Mouse (Mus musculus): ENCODE measurements around the gene Gpr62. TPM values are rescaled to one million over a fixed set of nuclear protein-coding genes. Genes with fewer than 3 reads are reported as not detected.

Gpr62 gene
- polyA plus RNA-seq, 1 experiment from 2014 or later, result 0.11 TPM

GRCm38 (mm10) chr9:106461641-106462429 lies 3.9 kb downstream of the Gpr62 start:
- no peak overlapping the region for H3K4me2 ChIP-seq (ENCODE audit: low read depth, low read length)
- no peaks in the 10 kb centered on the region for H3K9me3 ChIP-seq (ENCODE audit: control insufficient read depth, low read length)
- WGBS, result 88% methylated on average over 16 of the region's 16 CpGs
- no peak overlapping the region for H3K27ac ChIP-seq (ENCODE audit: low read length)
- peaks cover 22% of the 10 kb centered on the region for H3K4me1 ChIP-seq (ENCODE audit: control insufficient read depth, insufficient read depth, low read length)
- H3K9ac ChIP-seq (ENCODE audit: low read depth, low read length), result no peak overlapping the region
- H3K27me3 ChIP-seq (replicated peaks; ENCODE audit: control insufficient read depth, insufficient read depth, low read length), result peaks cover 21% of the 10 kb centered on the region
- H3K36me3 ChIP-seq (ENCODE audit: control insufficient read depth, insufficient read depth, low read length), result no peaks in the 10 kb centered on the region
- no peak for ATAC-seq
- H3K4me3 ChIP-seq (ENCODE audit: low read length), result no peak overlapping the region

GRCm38 (mm10) chr9:106461026-106461415 lies 4.7 kb downstream of the Gpr62 start:
- Histone ChIP-seq H3K27ac (ENCODE audit: low read length) (no peak overlapping the region), H3K4me3 (ENCODE audit: low read length) (no peak overlapping the region), H3K4me1 (ENCODE audit: control insufficient read depth, insufficient read depth, low read length) (peaks cover 30% of the 10 kb centered on the region), H3K4me2 (ENCODE audit: low read depth, low read length) (no peak overlapping the region), H3K36me3 (ENCODE audit: control insufficient read depth, insufficient read depth, low read length) (no peaks in the 10 kb centered on the region), H3K27me3 (replicated peaks; ENCODE audit: control insufficient read depth, insufficient read depth, low read length) (peaks cover 20% of the 10 kb centered on the region), H3K9me3 (ENCODE audit: control insufficient read depth, low read length) (no peaks in the 10 kb centered on the region), H3K9ac (ENCODE audit: low read depth, low read length) (no peak overlapping the region)
- no peak for ATAC-seq
- WGBS, result 89% methylated on average over 9 of the region's 9 CpGs

GRCm38 (mm10) chr9:106460401-106461025 lies 5.2 kb downstream of the Gpr62 start:
- H3K4me3 ChIP-seq (ENCODE audit: low read length), result no peak overlapping the region
- H3K27me3 ChIP-seq (replicated peaks; ENCODE audit: control insufficient read depth, insufficient read depth, low read length), result peaks cover 15% of the 10 kb centered on the region
- H3K27ac ChIP-seq (ENCODE audit: low read length), result no peak overlapping the region
- peaks cover 33% of the 10 kb centered on the region for H3K4me1 ChIP-seq (ENCODE audit: control insufficient read depth, insufficient read depth, low read length)
- no peaks in the 10 kb centered on the region for H3K36me3 ChIP-seq (ENCODE audit: control insufficient read depth, insufficient read depth, low read length)
- H3K9ac ChIP-seq (ENCODE audit: low read depth, low read length), result no peak overlapping the region
- WGBS, result 79% methylated on average over 18 of the region's 18 CpGs
- ATAC-seq, result no peak
- H3K9me3 ChIP-seq (ENCODE audit: control insufficient read depth, low read length), result no peaks in the 10 kb centered on the region
- H3K4me2 ChIP-seq (ENCODE audit: low read depth, low read length), result no peak overlapping the region

GRCm38 (mm10) chr9:106459946-106460345 lies 5.8 kb downstream of the Gpr62 start:
- no peak for ATAC-seq
- no peak overlapping the region for H3K4me3 ChIP-seq (ENCODE audit: low read length)

GRCm38 (mm10) chr9:106457920-106458319 lies 7.8 kb downstream of the Gpr62 start:
- H3K4me3 ChIP-seq (ENCODE audit: low read length), result no peak overlapping the region
- 70% methylated on average over 5 of the region's 5 CpGs for WGBS
- no peaks in the 10 kb centered on the region for H3K9me3 ChIP-seq (ENCODE audit: control insufficient read depth, low read length)
- H3K4me1 ChIP-seq (ENCODE audit: control insufficient read depth, insufficient read depth, low read length), result peaks cover 37% of the 10 kb centered on the region
- H3K36me3 ChIP-seq (ENCODE audit: control insufficient read depth, insufficient read depth, low read length), result no peaks in the 10 kb centered on the region
- no peak overlapping the region for H3K27ac ChIP-seq (ENCODE audit: low read length)
- H3K9ac ChIP-seq (ENCODE audit: low read depth, low read length), result no peak overlapping the region
- no peak for ATAC-seq
- no peak overlapping the region for H3K4me2 ChIP-seq (ENCODE audit: low read depth, low read length)
- H3K27me3 ChIP-seq (replicated peaks; ENCODE audit: control insufficient read depth, insufficient read depth, low read length), result no peaks in the 10 kb centered on the region

More at GRCm38 (mm10) chr9:106459946-106460345, 5.8 kb downstream of the Gpr62 start:
- H3K27ac ChIP-seq (ENCODE audit: low read length), result no peak overlapping the region
- H3K36me3 ChIP-seq (ENCODE audit: control insufficient read depth, insufficient read depth, low read length), result no peaks in the 10 kb centered on the region
- H3K9ac ChIP-seq (ENCODE audit: low read depth, low read length), result no peak overlapping the region
- WGBS, result 75% methylated on average over 15 of the region's 15 CpGs
- H3K4me2 ChIP-seq (ENCODE audit: low read depth, low read length), result no peak overlapping the region
- no peaks in the 10 kb centered on the region for H3K9me3 ChIP-seq (ENCODE audit: control insufficient read depth, low read length)
- peaks cover 10% of the 10 kb centered on the region; the same call in 1 of the 2 replicates for H3K27me3 ChIP-seq (replicated peaks; ENCODE audit: control insufficient read depth, insufficient read depth, low read length)
- peaks cover 33% of the 10 kb centered on the region for H3K4me1 ChIP-seq (ENCODE audit: control insufficient read depth, insufficient read depth, low read length)

GRCm38 (mm10) chr9:106457163-106457559 lies 8.6 kb downstream of the Gpr62 start:
- Histone ChIP-seq H3K9ac (ENCODE audit: low read depth, low read length) (peak overlapping the region; percentile 32; the same call in 1 of the 2 replicates), H3K9me3 (ENCODE audit: control insufficient read depth, low read length) (no peaks in the 10 kb centered on the region), H3K27ac (ENCODE audit: low read length) (peak overlapping the region; percentile 26; the same call in 1 of the 2 replicates), H3K4me3 (ENCODE audit: low read length) (no peak overlapping the region), H3K4me1 (ENCODE audit: control insufficient read depth, insufficient read depth, low read length) (peaks cover 41% of the 10 kb centered on the region), H3K36me3 (ENCODE audit: control insufficient read depth, insufficient read depth, low read length) (no peaks in the 10 kb centered on the region), H3K4me2 (ENCODE audit: low read depth, low read length) (0 out of 2 replicates have a peak overlapping the region, but pooled peaks have one; percentile 1), H3K27me3 (replicated peaks; ENCODE audit: control insufficient read depth, insufficient read depth, low read length) (no peaks in the 10 kb centered on the region)
- 59% methylated on average over 9 of the region's 9 CpGs for WGBS
- no peak for ATAC-seq

GRCm38 (mm10) chr9:106456325-106457162 lies 9.2 kb downstream of the Gpr62 start:
- H3K27me3 ChIP-seq (replicated peaks; ENCODE audit: control insufficient read depth, insufficient read depth, low read length), result no peaks in the 10 kb centered on the region
- WGBS, result 47% methylated on average over 15 of the region's 15 CpGs
- H3K4me1 ChIP-seq (ENCODE audit: control insufficient read depth, insufficient read depth, low read length), result peaks cover 41% of the 10 kb centered on the region
- H3K9me3 ChIP-seq (ENCODE audit: control insufficient read depth, low read length), result no peaks in the 10 kb centered on the region
- peak overlapping the region; percentile 1 for H3K4me2 ChIP-seq (ENCODE audit: low read depth, low read length)
- no peak overlapping the region for H3K4me3 ChIP-seq (ENCODE audit: low read length)
- ATAC-seq, result no peak
- H3K9ac ChIP-seq (ENCODE audit: low read depth, low read length), result peak overlapping the region; percentile 32
- peak overlapping the region; percentile 26; the same call in 1 of the 2 replicates for H3K27ac ChIP-seq (ENCODE audit: low read length)
- no peaks in the 10 kb centered on the region for H3K36me3 ChIP-seq (ENCODE audit: control insufficient read depth, insufficient read depth, low read length)

- Histone ChIP-seq H3K27me3 (replicated peaks; ENCODE audit: control insufficient read depth, insufficient read depth, low read length) (no peaks in the 10 kb centered on the region), H3K9me3 (ENCODE audit: control insufficient read depth, low read length) (no peaks in the 10 kb centered on the region), H3K4me3 (ENCODE audit: low read length) (peak overlapping the region; percentile 71), H3K9ac (ENCODE audit: low read depth, low read length) (peak overlapping the region; percentile 81), H3K27ac (ENCODE audit: low read length) (peak overlapping the region; percentile 55; the same call in 1 of the 2 replicates), H3K36me3 (ENCODE audit: control insufficient read depth, insufficient read depth, low read length) (no peaks in the 10 kb centered on the region), H3K4me2 (ENCODE audit: low read depth, low read length) (peak overlapping the region; percentile 97), H3K4me1 (ENCODE audit: control insufficient read depth, insufficient read depth, low read length) (peaks cover 53% of the 10 kb centered on the region)
- ATAC-seq, result no peak
- 9% methylated on average over 17 of the region's 17 CpGs for WGBS
Observed at GRCm38 (mm10) chr9:106454888-106455681, 10.7 kb downstream of the Gpr62 start.

All from intestine, embryonic 16.5 days (tissue).